Comparison of ENCODE assay signal across 15 mouse cellular contexts in genomic region chr16:5997651-5998050, GRCm38 (mm10).
DNase-seq lines count a peak whose midpoint lies in the region; ATAC-seq and TF ChIP-seq lines count a peak whose summit lies in the region.
"Had no signal": no experiment of that assay in that cellular context is flagged by ENCODE, and none has a peak within 500 bp of the region (broad histone marks: within the 10 kb centered on the region; RNA-seq: fewer than 3 reads in every experiment).

No protein-coding gene starts in this region.

- H3K4me2 ChIP-seq in kidney, embryonic 14.5 days (replicated peaks; ENCODE audit: low read depth, low read length): no peak overlapping the region
- no peak overlapping the region for H3K4me2 ChIP-seq in hindbrain, postnatal 0 days (ENCODE audit: low read depth, low read length)
- H3K4me2 ChIP-seq: embryonic facial prominence, embryonic 12.5 days; forebrain, embryonic 15.5 days; heart, embryonic 13.5 days; hindbrain, embryonic 14.5 days had no signal

- WGBS in kidney, embryonic 14.5 days: 68% methylated on average over 4 of the region's 4 CpGs
- WGBS in hindbrain, postnatal 0 days: 68% methylated on average over 4 of the region's 4 CpGs

- no peak overlapping the region for H3K9ac ChIP-seq in kidney, embryonic 14.5 days (ENCODE audit: low read depth, low read length)
- H3K9ac ChIP-seq in hindbrain, postnatal 0 days (replicated peaks; ENCODE audit: low read length): no peak overlapping the region
- H3K9ac ChIP-seq: embryonic facial prominence, embryonic 12.5 days; forebrain, embryonic 15.5 days; heart, embryonic 13.5 days; hindbrain, embryonic 14.5 days had no signal

- no peak overlapping the region for H3K27ac ChIP-seq in kidney, embryonic 14.5 days (ENCODE audit: low read depth, low read length)
- H3K27ac ChIP-seq in hindbrain, postnatal 0 days: no peak overlapping the region
- H3K27ac ChIP-seq: embryonic facial prominence, embryonic 12.5 days; heart, embryonic 13.5 days; hindbrain, embryonic 14.5 days had no signal

- H3K9me3 ChIP-seq in kidney, embryonic 14.5 days (ENCODE audit: control insufficient read depth, low read length): no peaks in the 10 kb centered on the region
- no peaks in the 10 kb centered on the region for H3K9me3 ChIP-seq in hindbrain, postnatal 0 days (ENCODE audit: low read length)
- H3K9me3 ChIP-seq: embryonic facial prominence, embryonic 12.5 days; forebrain, embryonic 15.5 days; heart, embryonic 13.5 days had no signal

- no peak overlapping the region for H3K4me3 ChIP-seq in kidney, embryonic 14.5 days (ENCODE audit: low read length)
- H3K4me3 ChIP-seq in hindbrain, postnatal 0 days (ENCODE audit: low read length): no peak overlapping the region
- H3K4me3 ChIP-seq: embryonic facial prominence, embryonic 12.5 days; forebrain, embryonic 15.5 days; heart, embryonic 13.5 days had no signal

- peak; percentile 34 for DNase-seq in kidney, adult 11 months
- DNase-seq in Muller cell, postnatal 12 days (ENCODE audit: inconsistent ontology term): peak; percentile 43
- DNase-seq in kidney, adult 8-10 months: peak; percentile 43 to 70
- DNase-seq in kidney, postnatal 14 days: peak; percentile 61
- no peak for DNase-seq in retina, postnatal 1 day
- no peak for DNase-seq in hindbrain, postnatal 0 days (ENCODE audit: low spot score)
- DNase-seq: adrenal gland, adult 8-10 months; adrenal gland, postnatal 36 days; gastrocnemius, postnatal 36 days; heart, postnatal 4 days had no signal

- TF ChIP-seq CTCF in hindbrain, postnatal 0 days (IDR thresholded peaks at IDR 0.05; ENCODE audit: low read depth): no peak

- H3K4me1 ChIP-seq in kidney, embryonic 14.5 days (ENCODE audit: control insufficient read depth, insufficient read depth, low read length): no peaks in the 10 kb centered on the region; the same call in 1 of the 2 replicates
- peaks cover 2% of the 10 kb centered on the region; the same call in 1 of the 2 replicates for H3K4me1 ChIP-seq in hindbrain, postnatal 0 days (ENCODE audit: insufficient read depth, low read length)
- H3K4me1 ChIP-seq: embryonic facial prominence, embryonic 12.5 days had no signal

- ATAC-seq in kidney, embryonic 14.5 days (ENCODE audit: low FRiP score, low TSS enrichment): no peak
- ATAC-seq in hindbrain, postnatal 0 days: no peak
- ATAC-seq: forebrain, embryonic 15.5 days had no signal

- H3K27me3 ChIP-seq in kidney, embryonic 14.5 days (ENCODE audit: control insufficient read depth, insufficient read depth, low read length): no peaks in the 10 kb centered on the region
- no peaks in the 10 kb centered on the region for H3K27me3 ChIP-seq in hindbrain, postnatal 0 days (ENCODE audit: insufficient read depth, low read length)
- H3K27me3 ChIP-seq: embryonic facial prominence, embryonic 12.5 days; forebrain, embryonic 15.5 days; heart, embryonic 13.5 days had no signal

- H3K36me3 ChIP-seq in kidney, embryonic 14.5 days (ENCODE audit: control insufficient read depth, insufficient read depth, low read length): no peaks in the 10 kb centered on the region
- H3K36me3 ChIP-seq in hindbrain, postnatal 0 days (ENCODE audit: insufficient read depth, low read length): no peaks in the 10 kb centered on the region
- H3K36me3 ChIP-seq: embryonic facial prominence, embryonic 12.5 days; forebrain, embryonic 15.5 days; heart, embryonic 13.5 days had no signal

Comparison
In these comparisons a context has a peak if more than half of its experiments do, and no peak if none do; other contexts are left out.
1. DNase-seq: peak in kidney, adult 11 months (single experiment), Muller cell, postnatal 12 days (single experiment), kidney, adult 8-10 months (2 of 2) and kidney, postnatal 14 days (single experiment); none in retina, postnatal 1 day (single experiment) and hindbrain, postnatal 0 days (single experiment).